In genomic region chr11:82255601-82256000, GRCm38 (mm10) we compare ENCODE assay signal across 9 mouse cellular contexts. TPM values are rescaled to one million over a fixed set of nuclear protein-coding genes. Genes with fewer than 3 reads are reported as not detected.
DNase-seq lines count a peak whose midpoint lies in the region; ATAC-seq and TF ChIP-seq lines count a peak whose summit lies in the region.
"Had no signal": no experiment of that assay in that cellular context is flagged by ENCODE, and none has a peak within 500 bp of the region (broad histone marks: within the 10 kb centered on the region; RNA-seq: fewer than 3 reads in every experiment).

No protein-coding gene starts in this region.

- H3K27ac ChIP-seq in kidney, embryonic 15.5 days = no peak overlapping the region
- H3K27ac ChIP-seq in hindbrain, embryonic 13.5 days = peak overlapping the region; percentile 1; the same call in 1 of the 2 replicates
- no peak overlapping the region for H3K27ac ChIP-seq in liver, adult 2 months (replicated peaks; ENCODE audit: insufficient read depth, low read depth, low read length)

- no peaks in the 10 kb centered on the region for H3K4me1 ChIP-seq in kidney, embryonic 15.5 days
- H3K4me1 ChIP-seq in hindbrain, embryonic 13.5 days (replicated peaks) = peaks cover 49% of the 10 kb centered on the region
- no peaks in the 10 kb centered on the region for H3K4me1 ChIP-seq in liver, adult 2 months (ENCODE audit: control insufficient read depth, insufficient read depth, low read length)

- peaks cover 46% of the 10 kb centered on the region for H3K27me3 ChIP-seq in kidney, embryonic 15.5 days
- H3K27me3 ChIP-seq in hindbrain, embryonic 13.5 days = peaks cover 15% of the 10 kb centered on the region; the same call in 1 of the 2 replicates
- H3K27me3 ChIP-seq in liver, adult 2 months (ENCODE audit: control insufficient read depth, insufficient read depth, low read length) = no peaks in the 10 kb centered on the region

- DNase-seq in kidney, adult 18-20 months = peak; percentile 5
- DNase-seq in adrenal gland, postnatal 10 days = peak; percentile 74
- peak; percentile 45 for DNase-seq in embryo, embryonic 9.5 days (ENCODE audit: extremely low spot score)
- DNase-seq in liver, adult 2 months (ENCODE audit: extremely low read depth, low read depth, low spot score) = no peak
- DNase-seq in right cerebral cortex, adult 2 months (ENCODE audit: low spot score in 2 of 2) = peak; percentile 33 to 59
- no peak for DNase-seq in thymus, postnatal 0 days (ENCODE audit: low spot score)

- no peaks in the 10 kb centered on the region for H3K79me2 ChIP-seq in liver, adult 2 months (ENCODE audit: control insufficient read depth, insufficient read depth, low read length)

- no peak overlapping the region for H3K4me3 ChIP-seq in kidney, embryonic 15.5 days (replicated peaks)
- H3K4me3 ChIP-seq in hindbrain, embryonic 13.5 days = no peak overlapping the region
- H3K4me3 ChIP-seq in liver, adult 2 months (ENCODE audit: insufficient read depth, low read depth, low read length) = no peak overlapping the region

- WGBS in kidney, embryonic 15.5 days = 23% methylated on average over 4 of the region's 4 CpGs
- 40% methylated on average over 4 of the region's 4 CpGs for WGBS in hindbrain, embryonic 13.5 days
- WGBS in liver, adult 2 months = 28% methylated on average over 4 of the region's 4 CpGs

- H3K36me3 ChIP-seq in kidney, embryonic 15.5 days = no peaks in the 10 kb centered on the region
- H3K36me3 ChIP-seq in hindbrain, embryonic 13.5 days = no peaks in the 10 kb centered on the region
- no peaks in the 10 kb centered on the region for H3K36me3 ChIP-seq in liver, adult 2 months (ENCODE audit: control insufficient read depth, insufficient read depth, low read length)

- peak; percentile 62 for TF ChIP-seq CTCF in liver, adult 2 months (IDR thresholded peaks at IDR 0.05; ENCODE audit: low read depth, low read length)

- TF ChIP-seq POLR2A in liver, adult 2 months (IDR thresholded peaks at IDR 0.05; ENCODE audit: extremely low read depth, insufficient read depth, low read length) = no peak

- no peaks in the 10 kb centered on the region for H3K9me3 ChIP-seq in kidney, embryonic 15.5 days (replicated peaks)
- no peaks in the 10 kb centered on the region for H3K9me3 ChIP-seq in hindbrain, embryonic 13.5 days

- ATAC-seq in kidney, embryonic 15.5 days (replicated peaks; ENCODE audit: low FRiP score) = no peak
- ATAC-seq in hindbrain, embryonic 13.5 days (ENCODE audit: low FRiP score) = peak; percentile 49; the same call in 1 of the 2 replicates

- no peak overlapping the region for H3K9ac ChIP-seq in kidney, embryonic 15.5 days
- H3K9ac ChIP-seq in hindbrain, embryonic 13.5 days = no peak overlapping the region
- no peak overlapping the region for H3K9ac ChIP-seq in liver, adult 2 months (ENCODE audit: low read depth, low read length)

- no peak overlapping the region for H3K4me2 ChIP-seq in kidney, embryonic 15.5 days
- no peak overlapping the region for H3K4me2 ChIP-seq in hindbrain, embryonic 13.5 days

RNA-seq across cellular contexts. Expression of gene Ccl1, which starts 49.9 kb away (rescaled TPM):
- not detected in 2 replicates for polyA plus RNA-seq in kidney, embryonic 15.5 days (2015; fragmentation: Nextera tagmentation; extraction: Ambion mirVana)
- not detected for total RNA-seq in adrenal gland, postnatal 10 days (2021)
- polyA plus RNA-seq in hindbrain, embryonic 13.5 days (2015; fragmentation: Nextera tagmentation; extraction: Ambion mirVana) = 0.48 and 0.71 TPM in 2 replicates
- 1.1 TPM in 1 of 2 replicates, not detected in the other for total RNA-seq in liver, adult 2 months (2014; rRNA removed)
- polyA plus RNA-seq in liver, adult 2 months (2012; rRNA removed) = not detected in 2 replicates
- 7.4 and 8.6 TPM in 2 replicates for polyA plus RNA-seq in thymus, postnatal 0 days (2015; fragmentation: Nextera tagmentation; extraction: Ambion mirVana)
- total RNA-seq: heart, postnatal 36 days had no signal

Comparison
In these comparisons a context has a peak if more than half of its experiments do, and no peak if none do; other contexts are left out.
1. DNase-seq: peak in kidney, adult 18-20 months (single experiment), adrenal gland, postnatal 10 days (single experiment), embryo, embryonic 9.5 days (single experiment) and right cerebral cortex, adult 2 months (2 of 2); none in liver, adult 2 months (single experiment) and thymus, postnatal 0 days (single experiment).